Mouse (Mus musculus) left cerebral cortex, adult 9 months (tissue): ENCODE data around the gene Kirrel3.
A peak's percentile ranks its signal among the peaks of the same experiment; 100 is the strongest.

ENCODE experiments used
- DNase-seq, 2 experiments: peaks; one replicate each; pipeline ENCODE4 v3.0.0; 2022; ENCODE audit warnings: low spot score in 2 of 2

The Kirrel3 gene

DNA sequence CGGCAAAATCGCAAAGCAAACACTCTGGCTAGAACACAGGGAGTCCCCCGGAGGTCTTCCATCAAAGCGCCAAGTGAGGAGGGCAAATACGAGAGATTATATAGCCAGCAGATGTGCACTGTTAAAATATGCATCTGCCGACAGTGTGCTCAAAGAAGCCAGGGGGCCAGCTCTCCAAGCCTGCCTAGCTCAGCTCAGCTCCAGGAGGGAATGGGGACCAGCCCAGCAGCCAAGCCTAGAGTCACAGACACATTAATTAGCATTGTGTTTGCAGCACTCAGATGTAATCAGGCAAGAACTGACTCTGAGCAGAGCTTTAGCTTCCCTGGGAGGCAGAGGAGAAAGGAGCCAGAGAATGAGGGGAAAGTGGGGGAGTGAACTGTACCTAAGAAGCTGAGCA lies 461.6 kb downstream of the Kirrel3 start:
- no peak for DNase-seq

DNA sequence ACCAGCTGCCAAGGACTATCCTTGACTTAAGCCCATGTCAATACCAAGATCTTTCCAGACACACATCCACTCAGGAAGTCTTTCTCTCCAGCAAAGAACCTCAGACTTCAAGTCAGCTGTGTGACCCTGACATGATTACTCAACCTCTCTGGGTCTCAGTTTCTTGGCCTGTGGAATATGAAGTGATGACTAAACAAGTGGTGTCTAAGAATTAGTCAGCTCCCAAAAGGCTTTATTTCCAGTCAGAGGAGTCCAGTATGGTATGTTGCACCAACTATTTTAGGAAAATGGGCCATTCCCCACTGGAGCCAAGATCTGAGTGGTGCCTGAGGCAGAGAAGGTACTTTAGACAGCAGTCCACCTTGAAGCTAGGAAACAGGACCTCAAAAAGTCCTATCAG lies 462.0 kb downstream of the Kirrel3 start:
- DNase-seq, result no peak

GRCm38 (mm10) chr9:34953420-34953819 lies 467.7 kb downstream of the Kirrel3 start:
- no peak for DNase-seq

DNA sequence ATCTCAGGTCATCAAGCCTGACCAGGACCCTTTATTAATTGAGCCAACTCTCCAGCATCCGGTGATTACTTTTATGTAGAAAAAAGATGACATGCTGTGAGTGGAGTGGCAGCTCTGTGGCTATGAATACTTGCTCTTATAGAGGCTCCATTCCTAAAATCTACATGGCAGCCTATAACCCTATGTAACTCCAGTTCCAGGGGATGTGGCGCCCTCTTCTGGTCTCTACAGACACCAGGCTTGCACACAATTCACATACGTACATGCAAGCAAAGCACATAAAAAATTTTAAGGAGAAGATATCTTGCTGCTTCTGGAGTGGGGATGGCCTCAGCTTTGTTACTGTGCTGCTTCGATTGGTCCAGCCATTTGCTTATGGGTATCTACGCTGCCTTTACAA lies 468.5 kb downstream of the Kirrel3 start:
- peak in 1 of 2 experiments; percentile 44 for DNase-seq

DNA sequence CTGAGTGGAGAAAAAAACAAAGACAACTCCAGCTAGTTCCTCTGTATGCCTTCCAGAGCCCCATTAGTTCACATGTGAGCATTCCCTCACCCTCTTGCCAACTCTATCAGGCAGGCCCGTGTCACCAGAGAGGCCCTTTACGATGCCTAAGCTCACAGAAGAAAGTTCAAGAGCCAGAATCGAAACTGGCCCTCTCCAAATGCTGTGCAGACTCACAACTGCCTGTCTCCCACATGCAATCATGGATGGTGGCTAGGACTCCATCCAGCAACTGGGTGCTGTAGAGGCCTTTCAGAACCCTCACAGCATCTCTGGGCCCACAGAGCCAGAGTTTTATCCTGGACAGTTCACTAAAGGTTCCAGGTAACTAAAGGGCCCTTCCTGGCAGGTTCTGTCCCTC lies 470.8 kb downstream of the Kirrel3 start:
- no peak for DNase-seq

GRCm38 (mm10) chr9:34957691-34958090 lies 472.0 kb downstream of the Kirrel3 start:
- peak in 1 of 2 experiments; percentile 48 for DNase-seq

- DNase-seq, result peak; percentile 22 to 49
Observed at GRCm38 (mm10) chr9:34958183-34958830, 472.6 kb downstream of the Kirrel3 start.

GRCm38 (mm10) chr9:34960736-34961135 lies 475.0 kb downstream of the Kirrel3 start:
- DNase-seq, result no peak

GRCm38 (mm10) chr9:34961171-34961570 lies 475.5 kb downstream of the Kirrel3 start:
- DNase-seq, result no peak

DNA sequence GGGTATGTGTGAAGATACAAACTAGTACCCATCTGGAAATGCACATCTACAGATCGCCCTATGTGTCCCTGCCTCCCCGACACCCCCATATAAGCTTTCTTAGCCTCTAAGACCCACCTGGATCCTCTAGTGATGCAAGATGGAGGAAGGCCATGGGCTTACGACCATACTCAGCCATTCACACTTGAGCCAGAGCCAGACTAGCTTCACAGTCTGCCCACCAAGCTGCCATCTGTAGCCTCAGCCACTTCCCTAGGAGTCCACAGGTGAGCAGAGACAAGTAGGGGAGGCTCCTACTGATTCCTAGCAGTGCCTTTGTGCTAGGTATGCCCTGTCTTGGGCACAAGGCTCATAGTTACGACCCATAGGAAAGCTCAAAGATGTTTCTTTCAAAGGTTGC lies 476.6 kb downstream of the Kirrel3 start:
- no peak for DNase-seq

GRCm38 (mm10) chr9:34963593-34963992 lies 477.9 kb downstream of the Kirrel3 start:
- DNase-seq, result no peak

DNA sequence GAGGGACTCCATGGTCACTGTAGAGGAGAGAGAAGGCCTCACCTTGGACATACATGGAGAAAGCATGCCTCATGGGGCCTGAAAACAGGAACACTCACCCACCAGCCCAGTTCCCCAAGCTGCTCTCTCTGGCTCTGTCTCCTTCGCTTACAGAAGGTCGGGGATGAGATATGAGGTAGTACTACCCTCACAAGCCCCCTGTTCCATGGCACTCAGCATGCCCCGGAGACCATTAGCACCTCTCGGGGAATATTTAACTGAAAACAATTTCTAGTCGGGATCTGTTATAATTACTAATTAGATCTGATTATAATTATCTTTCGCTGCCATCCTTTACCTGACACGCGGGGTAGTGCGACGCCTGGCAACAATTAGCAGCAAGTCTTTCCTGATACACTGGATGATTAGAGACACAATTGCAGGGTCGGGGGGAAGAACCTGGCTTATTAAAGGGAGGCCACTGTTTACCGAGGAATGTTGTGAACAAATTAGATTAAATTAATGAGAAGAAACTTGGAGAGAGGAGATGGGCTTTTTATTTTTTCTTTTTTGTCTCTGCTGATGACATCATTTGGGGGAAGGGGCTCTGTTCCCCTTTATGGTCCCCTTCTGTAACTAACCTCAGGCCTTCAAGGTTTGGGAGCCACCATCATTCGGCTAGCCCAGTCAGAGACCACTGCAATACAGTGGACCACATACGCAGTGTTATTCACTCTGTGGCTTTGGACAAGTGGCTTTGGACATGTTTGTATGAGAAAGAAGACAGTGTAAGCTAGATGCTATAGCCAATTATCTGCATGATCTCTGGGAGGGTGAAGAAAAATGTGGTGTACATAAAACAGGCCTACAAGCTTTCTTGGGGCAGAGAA lies 478.7 kb downstream of the Kirrel3 start:
- DNase-seq, result no peak

DNA sequence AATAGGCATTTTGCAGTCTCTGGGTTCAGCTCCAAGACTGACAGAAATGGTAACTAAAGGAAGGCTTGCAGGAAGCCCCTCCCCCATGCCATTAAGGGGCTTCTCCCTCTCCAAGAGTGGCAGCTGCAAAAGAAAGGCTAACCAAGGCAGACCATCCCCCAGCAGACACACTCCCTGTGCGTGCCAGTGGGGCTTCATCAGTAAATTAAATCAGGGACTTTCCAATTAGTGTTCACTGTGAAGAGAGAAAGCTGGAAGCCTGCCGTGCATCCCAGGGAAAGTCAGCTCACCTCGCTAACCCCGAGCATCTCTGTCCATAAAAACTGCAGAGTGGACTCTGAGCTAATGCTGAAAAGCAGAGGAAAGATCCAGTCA lies 479.3 kb downstream of the Kirrel3 start:
- DNase-seq, result no peak

- no peak for DNase-seq
Observed at GRCm38 (mm10) chr9:34967772-34968171, 482.1 kb downstream of the Kirrel3 start.

- DNase-seq, result no peak
Observed at GRCm38 (mm10) chr9:34969881-34970490, 484.3 kb downstream of the Kirrel3 start.

- DNase-seq, result no peak
Observed at GRCm38 (mm10) chr9:34974326-34974725, 488.6 kb downstream of the Kirrel3 start.

- DNase-seq, result no peak
Observed at GRCm38 (mm10) chr9:34975245-34975644, 489.6 kb downstream of the Kirrel3 start.

- DNase-seq, result no peak
Observed at GRCm38 (mm10) chr9:34976596-34977462, 491.1 kb downstream of the Kirrel3 start.

- no peak for DNase-seq
Observed at GRCm38 (mm10) chr9:34977700-34978099, 492.0 kb downstream of the Kirrel3 start.

DNA sequence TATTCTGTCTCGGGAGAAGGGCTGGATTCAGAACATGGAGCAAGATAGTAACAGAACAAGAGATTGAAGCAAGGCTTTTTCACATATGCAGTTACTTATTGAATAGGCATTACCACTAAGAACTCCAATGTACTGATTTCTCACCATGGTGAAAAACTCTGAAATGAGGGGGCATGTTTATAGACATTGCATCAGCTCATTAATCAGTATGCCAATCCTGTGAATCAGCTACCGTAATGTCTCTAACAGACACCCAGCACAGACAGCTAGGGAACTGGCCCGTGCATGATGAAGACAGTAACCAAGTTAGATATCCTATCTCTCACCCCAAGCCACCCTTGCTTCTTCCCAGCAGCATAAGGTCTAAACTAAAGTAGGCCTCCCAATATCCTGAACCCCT lies 492.5 kb downstream of the Kirrel3 start:
- DNase-seq, result no peak

DNA sequence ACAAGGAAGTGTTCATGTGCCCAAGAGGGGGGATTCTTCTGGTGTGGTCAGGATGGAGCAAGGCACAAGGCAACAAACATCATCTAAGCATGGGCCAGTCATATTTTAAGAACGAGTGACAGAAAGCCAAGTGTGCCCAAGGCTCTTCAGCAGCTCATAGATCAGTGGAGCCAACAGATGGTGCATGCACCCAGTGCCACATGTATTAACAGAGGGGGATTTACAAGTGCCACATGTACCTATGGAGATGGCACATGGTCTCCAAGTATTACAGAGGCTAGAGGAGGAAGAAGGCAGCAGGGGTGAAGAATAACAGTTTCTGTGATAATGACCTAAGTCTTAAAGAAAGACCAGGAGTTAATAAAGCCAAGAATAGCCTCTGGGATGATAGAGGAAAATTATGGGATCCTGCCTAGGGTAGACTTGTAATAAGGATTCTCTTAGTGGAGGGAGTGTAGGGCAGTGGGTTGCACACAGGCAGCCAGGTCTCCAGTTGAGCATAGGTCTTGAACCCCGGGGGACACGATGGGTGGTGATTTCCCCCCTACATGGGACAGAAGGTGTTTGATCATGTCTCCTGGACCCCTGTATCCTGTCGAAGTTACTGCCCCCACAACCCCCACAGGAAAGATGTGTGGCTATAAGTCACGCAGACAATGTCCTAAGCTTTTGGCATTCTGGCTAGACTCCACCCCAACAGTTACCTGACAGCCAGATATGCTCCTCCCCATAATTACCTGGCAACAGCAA lies 495.0 kb downstream of the Kirrel3 start:
- no peak for DNase-seq
